Mouse (Mus musculus) forebrain, embryonic 14.5 days (tissue): ENCODE measurements around the gene Myadml2. TPM values are rescaled to one million over a fixed set of nuclear protein-coding genes. Genes with fewer than 3 reads are reported as not detected.

Source experiments
- ATAC-seq: fragments of 200-750 bp; cut with Nextera tagmentation; 2 replicates; pipeline ENCODE4 v1.8.0; 2017; ENCODE audit warnings: mild to moderate bottlenecking, moderate library complexity
- DNase-seq: peaks from one replicate; pipeline ENCODE4 v3.0.0-alpha.2; 2015; ENCODE audit warnings: low spot score
- H3K27ac ChIP-seq: fragments of 300-500 bp; sonication (generic); 2 replicates; pipeline ENCODE4 v1.5.1; 2014; ENCODE audit warnings: low read depth, mild to moderate bottlenecking, control low read depth, low read length, moderate library complexity
- H3K27me3 ChIP-seq: fragments of 300-500 bp; sonication (generic); replicated peaks from 2 replicates; pipeline ENCODE4 v1.6.1; 2014; ENCODE audit warnings: low read length, control low read depth, mixed read lengths; ENCODE audit not compliant: control insufficient read depth, insufficient read depth
- H3K36me3 ChIP-seq: fragments of 300-500 bp; sonication (generic); 2 replicates; pipeline ENCODE4 v1.6.1; 2014; ENCODE audit warnings: low read length, control low read depth; ENCODE audit not compliant: control insufficient read depth, insufficient read depth
- H3K4me1 ChIP-seq: fragments of 300-500 bp; sonication (generic); 2 replicates; pipeline ENCODE4 v1.6.1; 2014; ENCODE audit warnings: antibody characterized with exemption, low read length, control low read depth; ENCODE audit not compliant: control insufficient read depth, insufficient read depth
- H3K4me2 ChIP-seq: fragments of 300-500 bp; sonication (generic); 2 replicates; pipeline ENCODE4 v1.6.1; 2014; ENCODE audit warnings: mild to moderate bottlenecking, control low read depth, low read length
- H3K4me3 ChIP-seq: fragments of 300-500 bp; sonication (generic); 2 replicates; pipeline ENCODE4 v1.5.1; 2014; ENCODE audit warnings: low read depth, low read length, control low read depth
- H3K9ac ChIP-seq: fragments of 300-500 bp; sonication (generic); 2 replicates; pipeline ENCODE4 v1.6.1; 2014; ENCODE audit warnings: mild to moderate bottlenecking, low read length, control low read depth, moderate library complexity
- H3K9me3 ChIP-seq: fragments of 300-500 bp; sonication (generic); replicated peaks from 2 replicates; pipeline ENCODE4 v1.6.1; 2016; ENCODE audit warnings: low read length, control low read depth, mixed read lengths; ENCODE audit not compliant: control insufficient read depth
- WGBS: fragments of 180-500 bp; shearing (Covaris S2); extraction: QIAGEN DNeasy Blood & Tissue Kit; methylation state at CpG from one replicate; pipeline ENCODE4 v1.1.7; 2014; 5-methylcytosine and 5-hydroxymethylcytosine counted together
- polyA plus RNA-seq: library from polyadenylated mRNA; unstranded; fragments of >200 nt; fragmentation: Nextera tagmentation; extraction: Ambion mirVana; gene quantifications from 2 replicates; pipeline ENCODE4 v1.2.1, GENCODE M21; 2014

Gene Myadml2
- polyA plus RNA-seq, 1 experiment from 2014 or later = 0.38 TPM

DNA sequence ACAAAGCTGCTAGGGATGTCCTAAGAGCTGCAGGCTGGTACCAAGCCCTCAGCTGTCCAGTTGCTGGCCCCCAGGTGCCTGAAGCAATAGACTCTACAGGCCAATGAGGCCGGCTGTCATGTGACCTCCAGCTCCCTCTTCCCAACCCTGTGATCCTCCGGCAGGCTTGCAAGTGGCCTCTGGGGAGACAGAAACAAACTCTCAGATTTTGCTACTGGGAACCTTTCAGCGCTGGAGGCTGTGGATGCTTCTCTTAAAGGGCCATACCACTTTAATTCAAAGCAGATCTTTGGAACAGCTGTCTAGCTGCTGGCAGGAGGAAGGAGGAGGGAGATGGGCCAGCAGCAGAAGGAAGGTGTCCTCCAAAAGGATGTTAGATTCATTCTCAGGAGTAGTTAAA, 18.7 kb upstream of the Myadml2 start:
- H3K9me3 ChIP-seq = no peaks in the 10 kb centered on the region
- H3K4me2 ChIP-seq = no peak overlapping the region
- DNase-seq (no peak), ATAC-seq (no peak)
- no peak overlapping the region; the same call in 1 of the 2 replicates for H3K9ac ChIP-seq
- no peak overlapping the region for H3K4me3 ChIP-seq
- H3K4me1 ChIP-seq = no peaks in the 10 kb centered on the region
- H3K36me3 ChIP-seq = no peaks in the 10 kb centered on the region
- WGBS = 18% methylated on average over 3 of the region's 3 CpGs
- H3K27ac ChIP-seq = no peak overlapping the region
- H3K27me3 ChIP-seq = peaks cover 21% of the 10 kb centered on the region

DNA sequence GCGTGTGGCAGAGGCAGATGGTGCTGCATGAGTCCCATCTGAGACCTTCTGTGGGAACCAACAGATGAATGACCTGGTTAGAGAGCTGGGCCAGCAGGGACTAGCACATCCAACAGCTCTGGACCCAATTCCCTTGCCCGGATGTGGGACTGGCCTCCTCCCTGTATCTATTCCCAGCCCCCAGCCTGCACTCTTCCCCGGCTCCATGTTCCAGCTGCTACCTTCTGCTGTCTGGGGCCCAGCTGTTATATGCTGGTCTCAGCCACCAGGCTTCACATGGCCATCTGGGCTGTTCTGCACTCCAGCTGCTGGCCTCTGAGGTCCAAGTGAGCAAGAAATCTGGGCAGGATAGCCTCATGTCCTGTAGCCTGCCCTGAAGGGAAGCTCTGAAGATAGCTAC, 17.4 kb upstream of the Myadml2 start:
- Histone ChIP-seq H3K4me1 (no peaks in the 10 kb centered on the region), H3K9me3 (no peaks in the 10 kb centered on the region), H3K4me2 (no peak overlapping the region), H3K27ac (no peak overlapping the region), H3K36me3 (no peaks in the 10 kb centered on the region), H3K4me3 (no peak overlapping the region), H3K27me3 (peaks cover 33% of the 10 kb centered on the region), H3K9ac (no peak overlapping the region)
- ATAC-seq (no peak), DNase-seq (no peak)
- WGBS = 83% methylated on average over 3 of the region's 3 CpGs

DNA sequence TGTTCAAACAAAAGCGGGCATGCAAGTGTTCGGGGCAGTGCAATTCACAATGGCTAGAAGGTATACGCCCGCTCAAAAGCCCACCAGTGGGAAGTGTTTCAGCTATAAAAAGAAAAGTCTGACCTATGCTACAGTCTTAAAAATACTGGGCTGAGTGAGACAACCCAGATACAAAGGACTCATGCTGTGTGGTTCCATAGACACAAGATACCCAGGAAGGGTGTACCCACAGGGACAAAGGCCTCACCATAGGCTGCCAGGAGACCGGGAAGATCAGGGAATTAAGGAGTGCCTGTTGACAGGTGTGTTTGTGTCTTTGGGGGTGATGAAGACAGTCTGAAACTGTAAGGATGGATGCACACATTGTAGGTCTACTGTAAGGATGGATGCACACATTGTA, 15.8 kb upstream of the Myadml2 start:
- Histone ChIP-seq H3K9me3 (no peaks in the 10 kb centered on the region), H3K36me3 (no peaks in the 10 kb centered on the region), H3K4me3 (no peak overlapping the region), H3K27me3 (peaks cover 50% of the 10 kb centered on the region), H3K4me1 (no peaks in the 10 kb centered on the region), H3K9ac (no peak overlapping the region; the same call in 1 of the 2 replicates), H3K27ac (no peak overlapping the region), H3K4me2 (no peak overlapping the region)
- ATAC-seq (no peak), DNase-seq (no peak)
- 66% methylated on average over 5 of the region's 5 CpGs for WGBS

DNA sequence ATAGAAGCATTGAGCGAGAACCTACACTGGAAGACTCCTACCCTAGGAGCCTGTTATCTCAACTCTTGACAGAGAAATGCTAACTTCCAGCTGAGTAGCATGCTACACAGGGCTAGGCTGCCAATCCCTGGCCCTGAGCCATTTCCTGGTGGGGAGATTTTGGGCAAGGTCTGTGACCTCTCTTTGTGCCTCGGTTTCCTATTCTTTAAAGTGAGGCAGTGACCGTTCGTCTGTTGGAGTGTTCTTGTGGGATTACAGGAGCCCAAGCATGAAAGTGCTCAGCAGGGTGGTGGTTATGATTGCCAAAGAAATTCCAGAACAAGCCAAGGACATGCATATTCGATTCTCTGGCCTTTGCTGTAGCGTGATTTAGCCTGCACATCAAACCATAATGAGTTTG, 14.8 kb upstream of the Myadml2 start:
- ATAC-seq = no peak
- H3K9ac ChIP-seq = no peak overlapping the region
- H3K4me2 ChIP-seq = no peak overlapping the region
- no peak overlapping the region for H3K27ac ChIP-seq
- peaks cover 59% of the 10 kb centered on the region for H3K27me3 ChIP-seq
- no peaks in the 10 kb centered on the region for H3K4me1 ChIP-seq
- H3K9me3 ChIP-seq = no peaks in the 10 kb centered on the region
- no peaks in the 10 kb centered on the region for H3K36me3 ChIP-seq
- H3K4me3 ChIP-seq = no peak overlapping the region
- DNase-seq = no peak
- WGBS = 43% methylated on average over 6 of the region's 6 CpGs

DNA sequence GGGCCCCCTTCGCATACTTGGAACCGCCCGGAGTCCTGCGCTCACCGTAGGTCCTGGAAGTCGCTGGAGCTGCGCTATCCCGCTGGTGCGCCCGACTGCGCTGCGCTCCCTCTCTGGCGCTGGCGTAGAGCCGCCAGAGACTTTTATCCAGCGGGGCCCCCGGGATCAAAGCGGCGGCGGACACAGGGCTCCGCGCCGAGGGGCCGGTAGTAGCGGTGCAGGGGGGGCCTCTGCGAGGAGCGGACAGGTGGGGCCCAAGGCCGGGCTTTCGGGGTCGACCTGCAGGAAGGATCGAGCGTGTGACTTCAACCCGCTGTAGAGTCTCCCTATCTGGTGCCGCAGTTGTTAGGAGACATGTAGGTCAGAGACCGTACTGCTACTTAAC, 13.1 kb upstream of the Myadml2 start, which contains the start of gene Notum:
Notum (minus strand) TSS at position 100 of the 385 bp plus-strand sequence.
- ATAC-seq (peak; percentile 42; the same call in 1 of the 2 replicates), DNase-seq (no peak)
- H3K27ac ChIP-seq = no peak within 1 kb of the TSS

DNA sequence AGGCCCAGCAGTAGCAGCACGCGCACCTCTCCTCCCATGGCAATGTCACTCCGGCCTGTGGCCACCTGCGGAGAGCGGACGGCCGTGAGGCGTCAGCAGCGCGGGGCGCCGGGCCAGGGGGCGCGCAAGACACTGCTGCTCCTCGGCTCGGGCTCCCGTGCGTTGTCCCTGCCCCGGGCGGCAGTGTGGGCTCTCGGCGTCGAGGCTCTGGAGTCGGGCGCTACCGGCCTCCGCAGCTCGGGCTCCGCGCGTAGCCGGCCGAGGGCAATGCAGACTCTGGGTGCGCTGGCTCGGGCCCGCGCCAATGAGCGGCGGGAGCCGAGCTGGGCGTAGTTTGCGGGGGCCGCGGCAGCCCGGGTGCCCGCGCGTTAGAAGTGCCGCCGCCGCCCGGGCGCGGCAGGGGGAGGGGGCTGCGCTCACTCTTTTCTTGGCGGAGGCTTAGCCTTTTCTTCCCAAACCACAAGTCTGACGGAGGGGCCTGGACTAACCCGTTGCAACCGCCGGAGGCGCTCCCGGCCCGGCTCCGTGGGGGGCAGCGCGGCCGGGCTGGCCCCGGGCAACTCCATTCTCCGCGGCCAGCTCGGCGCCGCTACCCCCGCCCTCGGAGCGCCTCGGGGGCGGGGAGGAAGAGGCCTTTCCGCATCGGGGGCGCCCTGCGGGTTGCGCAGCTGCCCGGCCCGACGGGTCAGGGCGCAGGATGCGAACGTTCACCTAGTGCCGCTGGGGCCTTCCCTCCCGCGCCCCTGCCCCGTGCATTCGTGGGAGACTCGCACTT, 12.5 kb upstream of the Myadml2 start:
- ATAC-seq (peak; percentile 52; the same call in 1 of the 2 replicates), DNase-seq (peak; percentile 41)
- Histone ChIP-seq H3K36me3 (no peaks in the 10 kb centered on the region), H3K4me3 (peak overlapping the region; percentile 34), H3K27ac (no peak overlapping the region), H3K4me2 (peak overlapping the region; percentile 57), H3K27me3 (peaks cover 71% of the 10 kb centered on the region), H3K4me1 (no peaks in the 10 kb centered on the region), H3K9me3 (no peaks in the 10 kb centered on the region), H3K9ac (peak overlapping the region; percentile 32; the same call in 1 of the 2 replicates)
- WGBS = under 1% methylated on average over 88 of the region's 95 CpGs

More for the DNA sequence above, 13.1 kb upstream of the Myadml2 start, which contains the start of gene Notum:
- WGBS = 1% methylated on average over 34 of the region's 35 CpGs
- H3K4me3 ChIP-seq = peak within 1 kb of the TSS; percentile 34
- peak within 1 kb of the TSS; percentile 32; the same call in 1 of the 2 replicates for H3K9ac ChIP-seq
- H3K4me1 ChIP-seq = no peaks in the 10 kb centered on the region
- no peaks in the 10 kb centered on the region for H3K36me3 ChIP-seq
- H3K27me3 ChIP-seq = peaks cover 71% of the 10 kb centered on the region
- no peaks in the 10 kb centered on the region for H3K9me3 ChIP-seq
- H3K4me2 ChIP-seq = peak within 1 kb of the TSS; percentile 57

DNA sequence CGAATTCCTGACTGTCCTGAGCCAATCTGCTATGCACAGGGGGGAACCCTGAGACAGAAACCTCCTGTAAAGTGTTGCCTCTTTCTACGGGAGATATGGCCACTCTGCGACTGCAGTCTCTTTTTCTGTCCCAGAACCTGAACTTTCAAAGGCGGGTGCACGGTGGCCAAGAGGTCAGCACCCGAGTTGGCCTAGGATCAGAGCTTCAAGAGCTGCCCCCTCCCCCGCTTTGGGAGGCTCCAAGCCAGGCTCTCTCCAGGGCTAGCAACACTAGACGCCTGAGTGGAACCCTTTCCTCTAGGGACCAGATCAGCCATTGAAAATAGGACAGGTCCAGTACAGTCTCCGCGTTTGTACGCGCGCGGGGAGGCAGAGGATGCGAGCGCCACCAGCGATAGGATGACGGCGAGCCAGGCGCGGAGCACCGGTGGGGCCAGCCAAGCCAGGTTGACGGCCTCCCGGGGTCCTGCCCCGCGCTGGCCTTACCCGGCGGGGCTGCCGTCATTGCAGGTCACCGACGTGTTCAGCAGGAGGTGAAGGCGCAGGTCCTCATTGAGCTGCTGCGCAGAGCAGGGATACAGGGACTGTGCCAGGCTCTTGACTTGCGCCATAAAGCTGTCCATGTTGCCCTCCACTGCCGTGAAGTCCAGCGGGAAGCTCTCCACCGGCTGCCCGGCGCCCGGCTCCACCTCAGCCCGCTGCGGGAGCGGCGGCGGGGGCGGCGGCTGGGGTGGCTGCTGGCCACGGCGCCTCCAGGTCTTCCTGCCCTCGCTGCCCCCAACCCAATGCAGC, 11.7 kb upstream of the Myadml2 start:
- no peaks in the 10 kb centered on the region for H3K9me3 ChIP-seq
- H3K27me3 ChIP-seq = peaks cover 71% of the 10 kb centered on the region
- 3% methylated on average over 40 of the region's 50 CpGs for WGBS
- H3K4me2 ChIP-seq = peak overlapping the region; percentile 57
- ATAC-seq (no peak), DNase-seq (no peak)
- no peaks in the 10 kb centered on the region for H3K4me1 ChIP-seq
- peak overlapping the region; percentile 32; the same call in 1 of the 2 replicates for H3K9ac ChIP-seq
- no peaks in the 10 kb centered on the region for H3K36me3 ChIP-seq
- peak overlapping the region; percentile 34 for H3K4me3 ChIP-seq
- no peak overlapping the region for H3K27ac ChIP-seq

DNA sequence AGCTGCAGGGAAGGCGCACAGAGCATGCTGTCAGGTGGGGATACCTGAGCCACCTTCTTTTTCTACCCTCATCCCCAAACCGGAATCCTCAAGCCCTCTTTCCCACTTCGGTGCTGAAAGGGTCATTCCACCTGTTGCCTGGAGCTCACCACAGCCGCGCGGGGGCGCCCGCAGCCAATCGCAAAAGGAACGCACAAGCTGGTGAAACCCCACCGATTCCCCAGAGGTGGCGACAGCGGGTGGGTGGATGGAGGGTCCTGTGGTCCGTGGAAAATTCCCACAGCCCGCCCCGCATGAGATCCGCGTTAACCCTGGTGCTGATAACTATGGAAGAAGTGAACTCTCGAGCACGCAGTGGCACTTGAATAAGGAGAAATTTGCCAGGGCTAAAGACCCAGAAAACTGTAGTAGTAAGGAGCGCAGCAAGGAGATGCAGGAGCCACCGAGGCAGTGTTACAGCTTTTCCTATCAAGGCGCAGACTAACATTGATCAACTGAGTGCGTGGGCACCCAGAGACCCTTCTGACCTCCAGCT, 11.0 kb upstream of the Myadml2 start:
- Histone ChIP-seq H3K27ac (no peak overlapping the region), H3K27me3 (peaks cover 71% of the 10 kb centered on the region), H3K9me3 (no peaks in the 10 kb centered on the region), H3K4me3 (no peak overlapping the region), H3K36me3 (no peaks in the 10 kb centered on the region), H3K9ac (no peak overlapping the region), H3K4me2 (no peak overlapping the region), H3K4me1 (no peaks in the 10 kb centered on the region)
- ATAC-seq (no peak), DNase-seq (peak; percentile 69)
- 4% methylated on average over 24 of the region's 24 CpGs for WGBS
